Mouse (Mus musculus): ENCODE results near the gene Ttc29. TPM values are rescaled to one million over a fixed set of nuclear protein-coding genes. Genes with fewer than 3 reads are reported as not detected.

The Ttc29 gene
- polyA plus RNA-seq, 1 experiment from 2014 or later: not detected

DNA sequence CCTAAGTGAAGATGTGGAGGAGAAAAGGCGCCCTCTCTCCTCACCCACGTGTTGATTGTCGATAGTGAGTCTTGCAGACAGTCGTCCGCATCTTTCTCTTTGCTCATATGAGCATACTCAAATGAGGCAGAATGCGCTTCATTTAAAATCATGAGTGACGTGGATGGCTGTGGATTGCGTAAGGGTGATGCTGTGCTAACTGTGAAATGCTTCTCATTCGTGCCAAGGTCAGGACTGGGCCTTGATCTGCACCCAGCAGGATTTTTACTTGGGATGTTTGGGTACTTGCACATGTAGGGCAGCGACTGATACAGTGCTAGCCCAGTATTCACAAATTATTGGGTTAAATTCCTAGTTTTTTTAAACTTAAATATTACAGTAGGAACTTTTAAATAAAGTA, 56.2 kb downstream of the Ttc29 start:
- no peak overlapping the region for H3K4me2 ChIP-seq (ENCODE audit: low read depth, low read length)
- H3K27ac ChIP-seq (ENCODE audit: low read length): no peak overlapping the region
- H3K27me3 ChIP-seq (ENCODE audit: control insufficient read depth, insufficient read depth, low read depth, low read length): no peaks in the 10 kb centered on the region
- no peak for ATAC-seq (ENCODE audit: low read depth)
- H3K9me3 ChIP-seq (replicated peaks; ENCODE audit: control insufficient read depth, low read length): no peaks in the 10 kb centered on the region
- no peaks in the 10 kb centered on the region for H3K4me1 ChIP-seq (ENCODE audit: control insufficient read depth, low read depth, low read length)
- H3K4me3 ChIP-seq (ENCODE audit: low read depth, low read length): no peak overlapping the region
- WGBS (ENCODE audit: insufficient replicate concordance): 67% methylated on average over 10 of the region's 10 CpGs
- no peaks in the 10 kb centered on the region for H3K36me3 ChIP-seq (ENCODE audit: control insufficient read depth, insufficient read depth)
- no peak overlapping the region for H3K9ac ChIP-seq (ENCODE audit: low read depth, low read length)

DNA sequence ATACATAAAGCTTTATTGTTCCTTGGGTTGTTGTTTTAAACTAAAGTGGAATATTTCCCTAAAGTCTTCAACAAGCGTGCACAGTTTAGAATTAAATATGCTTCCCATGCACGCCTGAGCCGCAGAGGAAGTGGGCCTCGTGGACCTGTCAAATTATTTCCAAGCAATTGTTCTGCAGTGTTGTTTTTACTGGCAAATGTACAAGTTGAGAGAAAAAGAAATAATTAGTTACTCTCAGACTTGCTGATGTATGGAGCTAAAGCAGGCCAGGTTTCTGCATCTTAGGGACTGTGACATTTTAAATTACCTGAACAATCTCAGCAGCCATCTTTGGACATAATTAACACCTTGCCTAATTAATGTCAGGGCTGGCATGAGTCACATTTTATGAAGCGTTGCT, 58.3 kb downstream of the Ttc29 start:
- 52% methylated on average over 5 of the region's 5 CpGs for WGBS (ENCODE audit: insufficient replicate concordance)
- no peak overlapping the region for H3K4me3 ChIP-seq (ENCODE audit: low read depth, low read length)
- H3K27ac ChIP-seq (ENCODE audit: low read length): no peak overlapping the region

DNA sequence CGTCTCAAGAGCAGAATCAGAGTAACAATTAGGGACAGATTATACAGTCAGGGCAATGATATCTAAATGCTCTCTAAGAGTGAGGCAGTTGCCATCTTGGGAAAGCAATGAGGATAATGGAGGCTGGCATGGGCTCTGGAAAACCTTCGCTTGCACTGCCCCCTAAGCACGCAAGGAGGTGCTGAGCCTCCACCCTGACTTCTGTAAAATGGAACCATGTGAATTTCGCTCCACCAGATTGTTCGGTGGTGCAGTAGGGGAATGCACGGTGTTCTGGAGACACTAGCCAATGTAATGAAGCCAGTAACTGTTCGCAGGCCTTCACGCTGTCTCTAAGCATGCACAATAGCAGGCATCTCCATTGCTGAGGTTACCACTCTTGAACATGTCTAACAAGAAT, 63.0 kb downstream of the Ttc29 start:
- Histone ChIP-seq H3K27me3 (ENCODE audit: control insufficient read depth, insufficient read depth, low read depth, low read length) (no peaks in the 10 kb centered on the region), H3K36me3 (ENCODE audit: control insufficient read depth, insufficient read depth) (no peaks in the 10 kb centered on the region), H3K4me3 (ENCODE audit: low read depth, low read length) (no peak overlapping the region), H3K9me3 (replicated peaks; ENCODE audit: control insufficient read depth, low read length) (no peaks in the 10 kb centered on the region), H3K27ac (ENCODE audit: low read length) (no peak overlapping the region), H3K4me2 (ENCODE audit: low read depth, low read length) (no peak overlapping the region), H3K9ac (ENCODE audit: low read depth, low read length) (no peak overlapping the region), H3K4me1 (ENCODE audit: control insufficient read depth, low read depth, low read length) (no peaks in the 10 kb centered on the region)
- 61% methylated on average over 8 of the region's 8 CpGs for WGBS (ENCODE audit: insufficient replicate concordance)
- no peak for ATAC-seq (ENCODE audit: low read depth)

More for the DNA sequence above, 58.3 kb downstream of the Ttc29 start:
- H3K9me3 ChIP-seq (replicated peaks; ENCODE audit: control insufficient read depth, low read length): no peaks in the 10 kb centered on the region
- no peaks in the 10 kb centered on the region for H3K4me1 ChIP-seq (ENCODE audit: control insufficient read depth, low read depth, low read length)
- no peak overlapping the region for H3K4me2 ChIP-seq (ENCODE audit: low read depth, low read length)
- H3K27me3 ChIP-seq (ENCODE audit: control insufficient read depth, insufficient read depth, low read depth, low read length): no peaks in the 10 kb centered on the region
- no peaks in the 10 kb centered on the region for H3K36me3 ChIP-seq (ENCODE audit: control insufficient read depth, insufficient read depth)
- no peak overlapping the region for H3K9ac ChIP-seq (ENCODE audit: low read depth, low read length)
- no peak for ATAC-seq (ENCODE audit: low read depth)

DNA sequence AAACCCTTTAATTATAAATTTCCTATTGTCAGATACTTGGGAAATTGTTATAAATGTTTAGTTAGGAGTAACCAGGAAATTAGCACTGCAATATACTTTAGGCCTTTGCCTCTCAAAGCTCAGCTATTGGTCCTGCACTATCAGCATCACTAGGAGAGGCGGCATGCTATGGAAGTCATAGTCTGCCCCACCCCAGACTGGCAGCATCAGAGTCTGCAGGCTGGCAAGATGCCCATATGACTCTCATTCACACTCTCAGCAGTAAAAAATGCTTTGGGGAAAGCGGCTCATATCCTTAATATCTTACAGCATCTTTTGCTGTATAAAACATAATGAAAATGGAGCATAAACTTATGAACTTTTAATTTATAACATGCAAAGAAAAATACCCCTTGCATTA, 64.3 kb downstream of the Ttc29 start:
- Histone ChIP-seq H3K4me2 (ENCODE audit: low read depth, low read length) (no peak overlapping the region), H3K9ac (ENCODE audit: low read depth, low read length) (no peak overlapping the region), H3K36me3 (ENCODE audit: control insufficient read depth, insufficient read depth) (no peaks in the 10 kb centered on the region), H3K4me3 (ENCODE audit: low read depth, low read length) (no peak overlapping the region), H3K27ac (ENCODE audit: low read length) (no peak overlapping the region), H3K27me3 (ENCODE audit: control insufficient read depth, insufficient read depth, low read depth, low read length) (no peaks in the 10 kb centered on the region), H3K4me1 (ENCODE audit: control insufficient read depth, low read depth, low read length) (no peaks in the 10 kb centered on the region), H3K9me3 (replicated peaks; ENCODE audit: control insufficient read depth, low read length) (no peaks in the 10 kb centered on the region)
- WGBS (ENCODE audit: insufficient replicate concordance): 61% methylated on average over 2 of the region's 2 CpGs
- no peak for ATAC-seq (ENCODE audit: low read depth)

DNA sequence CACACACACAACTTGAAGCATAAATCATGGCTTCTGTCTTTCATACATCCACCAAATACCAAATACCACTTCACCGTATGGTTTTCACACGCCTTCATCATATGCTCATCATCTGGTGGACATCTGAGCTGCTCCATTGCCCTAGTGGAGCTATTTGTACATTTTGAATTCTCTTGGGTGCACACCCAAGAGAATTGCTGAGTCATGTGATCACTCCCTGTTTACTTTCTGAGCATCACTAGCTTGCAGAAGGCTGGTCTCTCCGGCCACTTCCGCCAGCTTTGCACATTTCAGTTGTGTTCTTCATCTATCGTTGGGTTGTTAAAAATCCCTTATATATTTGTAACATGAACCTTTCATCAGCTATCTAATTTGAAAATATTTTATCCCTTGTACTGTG, 65.5 kb downstream of the Ttc29 start:
- Histone ChIP-seq H3K36me3 (ENCODE audit: control insufficient read depth, insufficient read depth) (no peaks in the 10 kb centered on the region), H3K9ac (ENCODE audit: low read depth, low read length) (no peak overlapping the region), H3K4me3 (ENCODE audit: low read depth, low read length) (no peak overlapping the region), H3K4me2 (ENCODE audit: low read depth, low read length) (no peak overlapping the region), H3K9me3 (replicated peaks; ENCODE audit: control insufficient read depth, low read length) (no peaks in the 10 kb centered on the region), H3K27ac (ENCODE audit: low read length) (no peak overlapping the region), H3K4me1 (ENCODE audit: control insufficient read depth, low read depth, low read length) (no peaks in the 10 kb centered on the region), H3K27me3 (ENCODE audit: control insufficient read depth, insufficient read depth, low read depth, low read length) (no peaks in the 10 kb centered on the region)
- 71% methylated on average over 5 of the region's 5 CpGs for WGBS (ENCODE audit: insufficient replicate concordance)
- no peak for ATAC-seq (ENCODE audit: low read depth)

DNA sequence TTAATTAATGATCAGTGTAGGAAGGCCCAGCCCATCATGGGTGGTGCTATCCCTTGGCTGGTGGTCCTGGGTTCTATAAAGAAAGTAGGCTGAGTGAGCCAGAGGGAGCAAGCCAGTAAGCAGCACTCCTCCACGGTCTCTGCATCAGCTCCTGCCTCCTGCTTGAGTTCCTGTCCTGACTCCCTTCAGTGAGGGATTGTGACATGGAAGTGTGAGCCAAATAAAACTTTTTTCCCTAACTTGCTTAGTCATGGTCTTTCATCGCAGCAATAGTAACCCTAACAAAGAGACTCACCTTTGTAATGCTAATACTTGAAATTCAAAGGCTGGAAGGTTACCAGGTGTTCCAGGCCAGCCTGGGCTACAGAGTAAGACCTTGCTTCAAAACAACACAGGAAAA, 71.7 kb downstream of the Ttc29 start:
- WGBS (ENCODE audit: insufficient replicate concordance): 58% methylated on average over 2 of the region's 2 CpGs
- H3K9me3 ChIP-seq (replicated peaks; ENCODE audit: control insufficient read depth, low read length): no peaks in the 10 kb centered on the region
- no peak overlapping the region for H3K27ac ChIP-seq (ENCODE audit: low read length)
- no peaks in the 10 kb centered on the region for H3K27me3 ChIP-seq (ENCODE audit: control insufficient read depth, insufficient read depth, low read depth, low read length)
- H3K4me1 ChIP-seq (ENCODE audit: control insufficient read depth, low read depth, low read length): no peaks in the 10 kb centered on the region
- ATAC-seq (ENCODE audit: low read depth): no peak
- H3K4me3 ChIP-seq (ENCODE audit: low read depth, low read length): no peak overlapping the region
- H3K36me3 ChIP-seq (ENCODE audit: control insufficient read depth, insufficient read depth): no peaks in the 10 kb centered on the region
- no peak overlapping the region for H3K4me2 ChIP-seq (ENCODE audit: low read depth, low read length)
- H3K9ac ChIP-seq (ENCODE audit: low read depth, low read length): no peak overlapping the region

DNA sequence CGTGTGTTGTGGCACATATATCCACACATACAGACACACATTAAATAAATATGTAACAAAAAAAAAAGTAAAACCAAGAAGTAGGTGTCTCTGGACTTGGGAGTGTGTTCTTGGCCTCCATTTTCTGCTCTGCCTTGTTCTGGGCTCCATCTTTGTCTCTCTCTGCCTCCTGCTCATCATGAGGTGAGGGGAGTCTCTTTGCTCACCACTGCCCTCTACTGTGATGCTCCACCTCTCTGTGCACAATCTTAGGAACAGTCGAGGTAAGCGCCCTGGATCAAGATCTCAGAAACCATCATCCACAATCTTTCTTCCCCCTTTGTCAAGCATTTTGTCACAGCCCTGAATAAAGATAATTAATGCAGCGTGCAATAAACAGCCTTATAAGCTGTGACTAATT, 72.3 kb downstream of the Ttc29 start:
- Histone ChIP-seq H3K9me3 (replicated peaks; ENCODE audit: control insufficient read depth, low read length) (no peaks in the 10 kb centered on the region), H3K4me3 (ENCODE audit: low read depth, low read length) (no peak overlapping the region), H3K27me3 (ENCODE audit: control insufficient read depth, insufficient read depth, low read depth, low read length) (no peaks in the 10 kb centered on the region), H3K36me3 (ENCODE audit: control insufficient read depth, insufficient read depth) (no peaks in the 10 kb centered on the region), H3K4me1 (ENCODE audit: control insufficient read depth, low read depth, low read length) (no peaks in the 10 kb centered on the region), H3K9ac (ENCODE audit: low read depth, low read length) (no peak overlapping the region), H3K27ac (ENCODE audit: low read length) (no peak overlapping the region), H3K4me2 (ENCODE audit: low read depth, low read length) (no peak overlapping the region)
- ATAC-seq (ENCODE audit: low read depth): no peak
- WGBS (ENCODE audit: insufficient replicate concordance): 61% methylated on average over 4 of the region's 4 CpGs

DNA sequence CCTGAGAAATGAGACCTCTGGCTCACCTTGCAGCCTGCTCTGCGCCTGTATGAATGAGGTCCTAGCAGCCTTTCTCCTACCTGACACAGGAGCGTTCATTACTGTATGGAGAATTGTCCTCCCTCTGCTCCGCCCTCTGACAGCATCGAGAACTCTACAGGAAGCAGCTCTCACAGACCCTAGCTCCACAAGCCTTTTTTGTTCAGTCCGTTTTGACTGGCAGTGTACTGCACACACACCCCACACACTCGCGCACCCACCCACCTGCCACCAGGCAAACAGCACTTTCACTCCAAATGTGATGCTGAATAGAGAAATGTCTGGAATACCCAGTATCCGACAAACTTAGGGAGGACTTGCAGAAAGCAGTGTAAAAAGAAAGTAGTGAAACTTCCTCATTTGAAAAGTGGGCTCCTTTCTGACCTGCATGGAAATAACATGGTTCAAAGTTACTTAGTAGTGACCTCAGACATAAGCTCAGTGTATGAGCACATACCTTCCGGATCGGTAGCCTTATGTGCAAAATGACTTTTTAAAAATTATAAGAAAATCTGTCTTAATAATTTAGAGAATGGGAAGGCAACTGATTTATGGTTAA, 76.4 kb downstream of the Ttc29 start:
- no peaks in the 10 kb centered on the region for H3K36me3 ChIP-seq (ENCODE audit: control insufficient read depth, insufficient read depth)
- H3K4me3 ChIP-seq (ENCODE audit: low read depth, low read length): no peak overlapping the region
- H3K4me1 ChIP-seq (ENCODE audit: control insufficient read depth, low read depth, low read length): no peaks in the 10 kb centered on the region
- H3K9ac ChIP-seq (ENCODE audit: low read depth, low read length): no peak overlapping the region
- H3K4me2 ChIP-seq (ENCODE audit: low read depth, low read length): no peak overlapping the region
- H3K27me3 ChIP-seq (ENCODE audit: control insufficient read depth, insufficient read depth, low read depth, low read length): no peaks in the 10 kb centered on the region
- no peak overlapping the region for H3K27ac ChIP-seq (ENCODE audit: low read length)
- no peak for ATAC-seq (ENCODE audit: low read depth)
- no peaks in the 10 kb centered on the region for H3K9me3 ChIP-seq (replicated peaks; ENCODE audit: control insufficient read depth, low read length)
- WGBS (ENCODE audit: insufficient replicate concordance): 43% methylated on average over 10 of the region's 10 CpGs

DNA sequence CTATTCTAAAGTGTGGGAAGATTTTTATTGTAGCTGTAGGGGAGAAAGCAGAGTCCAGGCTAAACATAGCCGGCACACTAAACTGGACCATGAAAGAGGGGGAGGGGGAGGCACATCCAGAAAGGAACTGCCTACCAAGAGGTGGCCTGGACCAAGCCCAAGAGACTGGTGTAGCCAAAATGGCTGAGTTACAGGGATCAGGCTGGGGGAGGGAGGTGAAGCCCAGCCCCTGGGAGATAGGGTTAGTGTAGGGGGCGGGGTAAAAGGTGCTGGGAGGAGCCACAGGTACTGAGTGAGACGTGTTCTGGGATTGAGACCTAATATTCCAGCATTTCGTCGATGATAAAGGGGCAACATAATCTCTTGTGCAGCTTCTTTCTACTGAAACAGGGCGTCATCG, 77.2 kb downstream of the Ttc29 start:
- H3K27me3 ChIP-seq (ENCODE audit: control insufficient read depth, insufficient read depth, low read depth, low read length): no peaks in the 10 kb centered on the region
- H3K9me3 ChIP-seq (replicated peaks; ENCODE audit: control insufficient read depth, low read length): no peaks in the 10 kb centered on the region
- WGBS (ENCODE audit: insufficient replicate concordance): 57% methylated on average over 7 of the region's 7 CpGs
- no peak for ATAC-seq (ENCODE audit: low read depth)
- no peak overlapping the region for H3K4me2 ChIP-seq (ENCODE audit: low read depth, low read length)
- no peak overlapping the region for H3K27ac ChIP-seq (ENCODE audit: low read length)
- no peak overlapping the region for H3K4me3 ChIP-seq (ENCODE audit: low read depth, low read length)
- H3K9ac ChIP-seq (ENCODE audit: low read depth, low read length): no peak overlapping the region
- H3K36me3 ChIP-seq (ENCODE audit: control insufficient read depth, insufficient read depth): no peaks in the 10 kb centered on the region
- no peaks in the 10 kb centered on the region for H3K4me1 ChIP-seq (ENCODE audit: control insufficient read depth, low read depth, low read length)
